Mouse (Mus musculus) kidney, adult 9 months (tissue): ENCODE results near the gene 4931406C07Rik.

Experiments used
- DNase-seq: peaks from one replicate; pipeline ENCODE4 v3.0.0; 2022

4931406C07Rik gene

DNA sequence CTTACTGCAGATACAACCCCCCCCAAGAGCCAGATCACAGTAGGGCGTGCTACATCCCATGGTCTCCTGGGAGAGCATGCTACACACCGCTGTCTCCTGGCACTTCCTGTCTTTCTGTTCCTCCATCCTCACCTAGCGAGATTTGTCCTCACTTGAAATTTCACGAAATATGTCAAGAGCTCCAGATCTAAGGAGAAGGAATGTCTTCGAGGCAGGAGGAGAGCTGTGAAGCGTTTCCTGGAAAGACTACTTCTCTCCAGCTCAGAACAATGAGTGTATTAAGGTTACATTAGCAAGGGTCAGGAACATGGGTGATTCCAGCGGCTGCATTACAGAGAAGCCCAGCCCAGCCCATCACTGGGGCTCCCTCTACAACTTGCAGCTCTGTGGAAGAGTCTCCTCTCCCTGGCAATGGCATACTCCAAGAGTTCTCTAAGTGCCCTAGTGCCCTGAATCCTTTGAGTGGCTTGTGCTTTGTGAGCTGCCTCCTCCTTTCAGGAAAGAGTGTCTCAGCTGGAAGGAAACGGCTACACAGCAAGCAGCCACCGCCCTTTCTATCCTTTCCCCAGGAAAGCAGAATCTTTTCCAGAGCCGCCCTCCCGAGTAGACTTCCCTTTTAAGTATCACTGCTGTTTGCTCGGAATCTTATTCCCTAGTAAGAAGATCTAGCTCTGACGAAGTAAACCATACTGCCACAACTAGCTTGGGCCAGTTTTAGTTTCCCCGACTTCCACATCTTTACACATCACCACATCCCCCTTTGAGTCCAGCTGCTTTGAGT is 68.5 kb downstream of the 4931406C07Rik start:
- no peak for DNase-seq

DNA sequence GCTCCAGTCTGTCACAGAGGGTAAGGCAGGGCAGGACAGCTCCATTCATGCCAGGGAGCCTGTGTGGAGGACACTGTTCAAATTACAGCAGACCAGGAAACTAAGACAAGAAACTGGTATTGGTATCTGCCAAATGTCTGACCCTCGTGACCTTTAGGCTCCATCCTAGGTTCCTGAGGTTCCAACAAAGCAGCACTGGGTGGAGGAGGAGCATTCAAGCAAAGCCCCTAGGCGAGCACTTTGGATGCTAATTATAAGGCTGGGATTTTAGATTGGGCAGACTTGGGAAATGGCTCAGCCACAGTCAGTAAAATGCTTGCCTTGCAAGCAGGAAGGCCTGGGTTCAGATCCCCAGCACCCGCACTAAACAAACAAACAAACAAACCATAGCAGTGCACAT is 70.3 kb downstream of the 4931406C07Rik start:
- no peak for DNase-seq

DNA sequence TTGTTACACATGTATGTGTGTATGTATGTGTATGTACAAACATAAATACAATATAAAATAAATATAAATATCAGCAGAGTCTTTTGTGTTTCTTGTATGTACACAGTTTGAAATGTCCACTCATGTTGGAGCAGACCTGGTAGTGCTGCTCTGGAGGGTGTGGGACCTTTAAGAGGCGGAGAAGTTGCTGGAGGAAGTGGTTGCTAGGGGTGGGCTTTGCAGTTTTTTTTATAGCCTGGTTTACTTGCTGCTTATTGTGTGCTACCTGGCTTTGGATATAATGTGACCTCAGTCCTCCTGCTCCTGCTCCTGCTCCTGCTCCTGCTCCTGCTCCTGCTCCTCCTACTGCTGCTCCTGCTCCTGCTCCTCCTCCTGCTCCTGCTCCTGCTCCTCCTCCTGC is 72.6 kb downstream of the 4931406C07Rik start:
- no peak for DNase-seq
